Mouse (Mus musculus) retina, embryonic 14.5 days (tissue): ENCODE measurements at regions not wholly inside any gene's neighbourhood (a gene's known extent, or its start where the extent isn't known, plus 50 kb on each side); places are given as distances from the start of the nearest gene placed in this dataset.
A peak's percentile ranks its signal among the peaks of the same experiment; 100 is the strongest.

Experiments
- DNase-seq: peaks from one replicate; pipeline ENCODE4 v3.0.0-alpha.2; 2015; ENCODE audit warnings: low spot score

- peak; percentile 12 for DNase-seq
Measured at GRCm38 (mm10) chr5:91826636-91827035, 136.2 kb downstream of the Rchy1 start.

- DNase-seq, result no peak
Measured at GRCm38 (mm10) chr5:91822844-91823576, 139.9 kb downstream of the Rchy1 start.

- DNase-seq, result peak; percentile 64
Measured at GRCm38 (mm10) chr5:91818800-91819199, 144.1 kb downstream of the Rchy1 start.

- peak; percentile 14 for DNase-seq
Measured at GRCm38 (mm10) chr5:91818195-91818594, 144.7 kb downstream of the Rchy1 start.

- no peak for DNase-seq
Measured at GRCm38 (mm10) chr5:91816376-91816950, 146.4 kb downstream of the Rchy1 start.

GRCm38 (mm10) chr5:91814956-91815355 is 147.9 kb downstream of the Rchy1 start:
- DNase-seq, result no peak

- no peak for DNase-seq
Measured at GRCm38 (mm10) chr5:91814417-91814762, 148.5 kb downstream of the Rchy1 start.

- no peak for DNase-seq
Measured at GRCm38 (mm10) chr5:91813547-91814416, 149.1 kb downstream of the Rchy1 start.

GRCm38 (mm10) chr5:91807070-91808065 is 155.5 kb downstream of the Rchy1 start:
- DNase-seq, result no peak

- DNase-seq, result no peak
Measured at GRCm38 (mm10) chr5:91801297-91801980, 161.4 kb downstream of the Rchy1 start.

- DNase-seq, result no peak
Measured at GRCm38 (mm10) chr5:91797362-91797761, 165.5 kb downstream of the Rchy1 start.

GRCm38 (mm10) chr5:91792732-91793131 is 170.1 kb downstream of the Rchy1 start:
- DNase-seq, result no peak

GRCm38 (mm10) chr5:91790412-91790811 is 172.5 kb downstream of the Rchy1 start:
- DNase-seq, result no peak

- DNase-seq, result no peak
Measured at GRCm38 (mm10) chr5:91783966-91784365, 178.9 kb downstream of the Rchy1 start.

GRCm38 (mm10) chr5:91776971-91777370 is 185.9 kb downstream of the Rchy1 start:
- DNase-seq, result no peak

- no peak for DNase-seq
Measured at GRCm38 (mm10) chr5:91774065-91774464, 188.8 kb downstream of the Rchy1 start.

GRCm38 (mm10) chr5:91767886-91768285 is 195.0 kb downstream of the Rchy1 start:
- no peak for DNase-seq

- DNase-seq, result no peak
Measured at GRCm38 (mm10) chr5:91767060-91767459, 195.8 kb downstream of the Rchy1 start.

GRCm38 (mm10) chr5:91764621-91765020 is 198.2 kb downstream of the Rchy1 start:
- peak; percentile 52 for DNase-seq

- no peak for DNase-seq
Measured at GRCm38 (mm10) chr5:91762589-91762988, 200.3 kb downstream of the Rchy1 start.

- no peak for DNase-seq
Measured at GRCm38 (mm10) chr5:91755958-91756357, 206.9 kb downstream of the Rchy1 start.
